Mouse (Mus musculus) kidney, adult 2 months (tissue): ENCODE data around the gene Dck.
"Not testable (repeated sequence)": the region's sequence is repeated elsewhere in the genome, so short reads cannot be mapped to it uniquely, and the experiment has no call there.

Experiments used
- CTCF ChIP-seq: fragments of 200-500 bp; conservative IDR thresholded peaks from 2 replicates; pipeline ENCODE4 v1.5.1; 2011; ENCODE audit warnings: low read depth, mild to moderate bottlenecking, control low read depth, low read length, moderate library complexity, mixed read lengths; ENCODE audit not compliant: insufficient read depth, insufficient read length
- POLR2A ChIP-seq: fragments of 200-500 bp; IDR thresholded peaks from one replicate; pipeline ENCODE4 v1.6.1; 2011; ENCODE audit warnings: low read depth, low read length, control low read depth

DNA sequence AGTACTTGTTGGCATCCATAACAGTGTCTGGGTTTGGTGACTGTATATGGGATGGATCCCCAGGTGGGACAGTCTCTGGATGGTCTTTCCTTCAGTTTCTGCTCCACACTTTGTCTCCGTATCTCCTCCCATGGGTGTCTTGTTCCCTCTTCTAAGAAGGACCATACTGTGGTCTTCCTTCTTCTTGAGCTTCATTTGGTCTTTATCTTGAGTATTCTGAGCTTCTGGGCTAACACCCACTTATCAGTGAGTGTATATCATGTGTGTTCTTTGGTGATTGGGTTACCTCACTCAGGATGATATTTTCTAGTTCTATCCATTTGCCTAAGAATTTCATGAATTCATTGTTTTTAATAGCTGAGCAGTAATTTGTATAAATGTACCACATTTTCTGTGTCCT lies 23.7 kb upstream of the Dck start:
- TF ChIP-seq CTCF, POLR2A: not testable (repeated sequence)
